Mouse (Mus musculus): ENCODE data around the gene Tbc1d9b. TPM values are rescaled to one million over a fixed set of nuclear protein-coding genes. Genes with fewer than 3 reads are reported as not detected.
"Not testable (repeated sequence)": the region's sequence is repeated elsewhere in the genome, so short reads cannot be mapped to it uniquely, and the experiment has no call there.

Gene Tbc1d9b
- polyA plus RNA-seq, 1 experiment from 2014 or later = 42.5 TPM

DNA sequence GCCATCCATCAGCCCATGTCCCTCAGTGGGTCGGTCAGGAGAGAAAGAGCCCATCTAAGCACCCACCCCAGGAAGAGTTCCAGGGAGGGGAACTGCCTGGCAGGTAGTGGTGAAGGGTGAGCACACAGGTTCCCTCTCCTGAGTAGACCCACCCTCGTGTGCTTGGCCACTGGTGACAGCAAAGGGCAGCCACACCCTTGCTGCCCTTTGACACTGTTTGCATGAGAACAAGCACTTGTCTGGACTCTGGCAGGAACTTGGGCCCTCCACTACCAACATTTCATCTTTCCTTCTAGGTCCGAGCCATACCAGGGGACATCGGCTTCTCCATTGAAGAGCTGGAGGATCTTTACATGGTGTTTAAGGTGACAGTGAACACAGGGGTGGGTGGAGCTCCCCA, 28.2 kb downstream of the Tbc1d9b start:
- Histone ChIP-seq H3K9me3 (no peaks in the 10 kb centered on the region), H3K4me2 (no peak overlapping the region), H3K9ac (no peak overlapping the region), H3K27ac (replicated peaks) (no peak overlapping the region), H3K4me1 (replicated peaks) (no peaks in the 10 kb centered on the region), H3K4me3 (no peak overlapping the region), H3K36me3 (peaks cover 84% of the 10 kb centered on the region), H3K27me3 (no peaks in the 10 kb centered on the region)
- ATAC-seq (ENCODE audit: low FRiP score, low read depth) = no peak
- WGBS = 88% methylated on average over 4 of the region's 4 CpGs

DNA sequence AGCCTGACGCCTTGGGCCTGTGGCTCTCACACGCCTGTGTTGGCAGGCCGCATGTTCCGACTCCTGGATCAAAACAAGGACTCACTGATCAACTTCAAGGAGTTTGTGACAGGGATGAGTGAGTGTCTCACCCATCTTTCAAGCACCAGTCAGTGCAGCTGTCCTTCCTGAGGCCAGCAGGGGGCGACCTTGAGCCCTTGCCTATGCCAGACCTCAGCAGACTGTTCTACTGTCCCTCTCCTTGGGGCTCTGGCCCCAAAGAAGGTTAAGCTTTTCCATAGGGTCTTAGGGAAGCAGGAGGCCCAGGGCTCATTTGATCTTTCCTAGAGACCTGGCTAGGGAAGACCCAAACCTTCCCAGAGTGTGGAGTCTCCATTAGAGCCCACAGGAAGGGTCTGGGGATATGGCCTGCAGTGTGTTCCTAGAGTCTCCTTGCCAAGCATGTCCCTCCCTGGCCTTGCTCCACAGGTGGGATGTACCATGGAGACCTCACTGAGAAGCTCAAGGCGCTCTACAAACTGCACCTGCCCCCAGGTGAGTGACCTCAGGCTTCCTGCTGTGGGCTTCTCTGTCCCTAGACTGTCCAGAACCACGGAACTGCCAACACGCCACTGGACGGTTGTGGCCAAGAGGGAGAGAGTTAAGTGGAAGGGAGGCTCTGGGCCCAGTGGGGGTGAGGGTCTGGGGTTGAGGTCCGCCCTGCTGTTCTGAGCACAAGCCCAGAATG, 30.5 kb downstream of the Tbc1d9b start:
- ATAC-seq (ENCODE audit: low FRiP score, low read depth) = no peak
- peaks cover 78% of the 10 kb centered on the region for H3K36me3 ChIP-seq

DNA sequence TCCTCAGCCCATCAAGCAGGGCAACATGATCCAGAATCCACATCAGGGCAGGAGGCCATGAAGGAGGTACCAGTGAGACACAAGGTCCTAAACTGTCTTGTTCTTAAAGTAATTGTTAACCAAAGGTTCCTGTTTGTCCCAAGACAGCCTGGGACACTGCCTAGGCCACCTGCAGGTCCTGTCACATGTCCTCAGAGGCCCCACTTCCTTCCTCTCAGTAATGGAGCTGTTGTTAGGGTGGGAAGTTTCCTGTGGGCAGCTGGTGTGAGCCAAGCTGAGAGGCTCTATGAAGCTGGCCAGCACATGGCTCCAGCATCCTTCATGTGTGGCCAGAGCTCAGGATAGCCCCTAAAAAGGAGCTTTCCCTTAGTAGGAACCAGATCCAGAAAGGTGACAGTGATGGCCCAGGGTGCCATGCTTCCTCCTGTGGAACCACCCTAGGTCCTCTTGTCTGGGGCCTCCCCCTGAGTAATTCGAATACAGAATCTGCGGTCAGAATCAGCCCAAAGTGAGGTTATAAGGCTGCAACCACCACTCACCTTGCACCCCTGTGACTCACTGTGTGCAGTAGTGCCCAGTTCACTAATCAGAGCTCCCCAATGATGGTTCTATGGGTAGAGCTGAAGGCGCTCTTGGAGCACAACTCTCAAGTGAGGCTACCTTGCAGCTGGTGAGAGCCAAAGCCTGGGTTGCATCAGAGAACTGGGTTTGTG, 31.3 kb downstream of the Tbc1d9b start:
- Histone ChIP-seq H3K4me1 (replicated peaks) (no peaks in the 10 kb centered on the region), H3K4me2 (no peak overlapping the region), H3K4me3 (no peak overlapping the region), H3K36me3 (peaks cover 74% of the 10 kb centered on the region), H3K27me3 (no peaks in the 10 kb centered on the region), H3K9me3 (no peaks in the 10 kb centered on the region), H3K27ac (replicated peaks) (no peak overlapping the region), H3K9ac (no peak overlapping the region)
- no peak for ATAC-seq (ENCODE audit: low FRiP score, low read depth)
- over 99% methylated on average over 3 of the region's 3 CpGs for WGBS

More for the DNA sequence above, 30.5 kb downstream of the Tbc1d9b start:
- Histone ChIP-seq H3K4me1 (replicated peaks) (no peaks in the 10 kb centered on the region), H3K9me3 (no peaks in the 10 kb centered on the region), H3K27ac (replicated peaks) (no peak overlapping the region), H3K4me3 (no peak overlapping the region), H3K4me2 (no peak overlapping the region), H3K27me3 (no peaks in the 10 kb centered on the region), H3K9ac (no peak overlapping the region)
- 59% methylated on average over 10 of the region's 10 CpGs for WGBS

DNA sequence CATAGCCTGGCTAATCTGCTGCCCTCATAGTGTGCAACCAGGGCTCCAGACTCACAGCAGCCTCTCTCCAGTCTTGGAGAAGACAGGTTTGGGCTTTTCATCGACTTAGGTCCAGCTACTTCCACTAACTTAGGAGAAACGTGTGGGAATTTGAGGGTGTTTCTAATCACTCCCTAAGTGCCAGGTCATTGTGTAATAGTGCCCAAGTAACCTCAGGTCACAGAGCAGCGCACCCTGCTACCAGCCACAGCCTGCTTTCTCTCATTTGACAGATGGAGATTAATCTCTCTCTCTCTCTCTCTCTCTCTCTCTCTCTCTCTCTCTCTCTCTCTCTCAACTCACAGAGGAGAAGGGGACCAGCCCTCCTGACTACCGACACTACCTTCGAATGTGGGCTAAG, 37.2 kb downstream of the Tbc1d9b start:
- Histone ChIP-seq H3K9ac (no peak overlapping the region), H3K27ac (replicated peaks) (no peak overlapping the region), H3K4me2 (no peak overlapping the region), H3K4me1 (replicated peaks) (no peaks in the 10 kb centered on the region), H3K27me3 (no peaks in the 10 kb centered on the region), H3K36me3 (peaks cover 62% of the 10 kb centered on the region), H3K9me3 (no peaks in the 10 kb centered on the region), H3K4me3 (no peak overlapping the region)
- ATAC-seq (ENCODE audit: low FRiP score, low read depth) = no peak
- 81% methylated on average over 5 of the region's 5 CpGs for WGBS

DNA sequence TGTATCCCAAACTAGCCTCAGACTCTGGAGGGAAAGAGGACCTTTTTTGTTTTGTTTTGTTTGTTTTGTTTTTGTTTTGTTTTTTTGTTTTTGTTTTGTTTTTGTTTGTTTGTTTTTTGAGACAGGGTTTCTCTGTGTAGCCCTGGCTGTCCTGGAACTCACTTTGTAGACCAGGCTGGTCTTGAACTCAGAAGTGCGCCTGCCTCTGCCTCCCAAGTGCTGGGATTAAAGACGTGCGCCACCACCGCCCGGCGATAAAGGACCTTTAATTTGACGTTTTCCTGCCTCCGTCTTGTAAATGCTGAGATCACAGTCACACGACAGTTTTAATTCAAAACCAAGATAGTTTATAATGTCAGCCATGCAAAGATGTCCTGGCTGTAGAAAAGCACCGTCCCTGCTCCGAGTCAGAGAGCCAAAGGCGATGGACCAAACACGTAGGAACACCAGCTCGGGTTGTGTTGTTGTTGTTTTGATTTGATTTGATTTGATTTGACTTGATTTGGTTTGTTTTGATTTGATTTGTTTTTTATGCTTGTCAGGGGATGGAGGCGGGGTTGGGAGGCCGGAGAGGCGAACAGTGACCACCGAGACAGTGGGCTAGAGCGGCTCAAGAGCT, 43.0 kb downstream of the Tbc1d9b start, which contains the start of gene Mrnip:
Gene Mrnip, plus strand, starts transcription at position 334 of the 619 bp plus-strand sequence.
- 4% methylated on average over 19 of the region's 19 CpGs for WGBS
- Histone ChIP-seq H3K4me1 (replicated peaks) (peaks cover 15% of the 10 kb centered on the region), H3K27ac (replicated peaks) (peak within 1 kb of the TSS; percentile 94), H3K4me2 (peak within 1 kb of the TSS; percentile 84), H3K36me3 (peaks cover 28% of the 10 kb centered on the region), H3K9ac (peak within 1 kb of the TSS; percentile 67), H3K4me3 (peak within 1 kb of the TSS; percentile 61)
- H3K27me3 ChIP-seq, H3K9me3 ChIP-seq: not testable (repeated sequence)
- ATAC-seq (ENCODE audit: low FRiP score, low read depth) = peak; percentile 73

DNA sequence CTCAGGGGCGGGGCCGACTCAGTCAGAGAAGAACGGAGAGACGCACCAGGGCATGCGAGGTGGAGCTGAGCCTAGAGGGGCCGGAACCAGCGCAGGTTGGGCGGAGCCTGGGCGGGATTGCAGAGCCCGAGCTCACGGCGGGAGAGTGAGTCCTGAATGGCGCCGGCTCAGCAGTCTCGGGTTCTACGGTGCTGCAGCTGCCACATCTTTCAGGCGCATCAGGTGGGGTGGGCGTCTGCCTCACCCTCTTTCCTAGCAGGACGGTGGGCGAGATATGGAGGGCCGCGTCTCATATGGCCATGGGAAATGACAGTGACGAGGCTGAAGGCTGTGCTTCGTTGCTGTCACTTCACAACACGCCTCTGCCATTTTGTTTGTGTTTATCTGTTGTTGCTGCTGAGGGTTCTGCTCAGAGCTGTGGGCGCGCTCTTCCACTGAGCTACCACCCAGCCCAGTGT, 43.6 kb downstream of the Tbc1d9b start:
- no peaks in the 10 kb centered on the region for H3K27me3 ChIP-seq
- peak overlapping the region; percentile 61 for H3K4me3 ChIP-seq
- H3K4me2 ChIP-seq = peak overlapping the region; percentile 84
- 0% methylated on average over 27 of the region's 27 CpGs for WGBS
- H3K9me3 ChIP-seq = no peaks in the 10 kb centered on the region
- H3K27ac ChIP-seq (replicated peaks) = peak overlapping the region; percentile 94
- H3K36me3 ChIP-seq = peaks cover 26% of the 10 kb centered on the region
- H3K9ac ChIP-seq = peak overlapping the region; percentile 67
- peaks cover 15% of the 10 kb centered on the region for H3K4me1 ChIP-seq (replicated peaks)
- peak; percentile 98 for ATAC-seq (ENCODE audit: low FRiP score, low read depth)

DNA sequence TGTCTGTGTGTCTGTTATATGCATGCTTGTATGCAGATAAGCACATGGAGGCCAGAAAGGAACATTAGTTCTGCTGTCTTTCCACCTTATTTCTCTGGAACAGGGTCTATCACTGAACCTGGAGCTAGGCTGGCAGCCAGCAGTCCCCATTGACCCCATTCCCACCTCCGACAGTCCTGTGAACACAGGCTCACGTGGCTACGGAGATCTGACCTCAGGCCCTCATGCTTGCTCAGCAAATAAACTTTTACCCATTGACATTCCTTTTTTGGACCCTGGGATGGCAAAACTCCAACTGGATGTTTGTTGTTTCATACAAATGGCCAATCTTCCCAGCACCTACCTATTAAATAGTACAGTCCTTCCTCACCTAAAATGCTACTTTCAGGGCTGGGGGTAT, 45.2 kb downstream of the Tbc1d9b start:
- Histone ChIP-seq H3K27me3 (no peaks in the 10 kb centered on the region), H3K9me3 (no peaks in the 10 kb centered on the region), H3K4me2 (no peak overlapping the region), H3K4me3 (no peak overlapping the region), H3K27ac (replicated peaks) (no peak overlapping the region), H3K36me3 (peaks cover 21% of the 10 kb centered on the region), H3K4me1 (replicated peaks) (peaks cover 15% of the 10 kb centered on the region), H3K9ac (no peak overlapping the region)
- ATAC-seq (ENCODE audit: low FRiP score, low read depth) = no peak
- 83% methylated on average over 3 of the region's 3 CpGs for WGBS

DNA sequence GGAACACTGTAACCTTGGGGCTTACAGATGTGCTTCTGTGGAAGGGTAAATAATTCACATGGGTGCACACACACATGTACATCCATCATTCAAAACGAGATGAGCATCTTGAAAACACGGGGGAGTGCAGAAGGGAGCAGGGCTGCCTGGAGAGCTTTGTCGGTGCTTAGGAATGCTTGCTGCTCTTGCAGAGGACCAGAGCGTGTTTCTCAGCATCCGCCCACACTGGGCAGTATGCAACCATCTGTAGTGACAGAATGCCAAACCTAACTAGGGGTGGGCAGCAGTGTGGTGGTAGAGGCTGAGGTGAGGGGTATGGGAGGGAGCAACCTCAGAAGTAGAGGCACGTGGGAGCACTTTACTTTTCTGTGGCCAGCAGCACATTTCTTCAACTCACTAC, 45.9 kb downstream of the Tbc1d9b start:
- no peak overlapping the region for H3K9ac ChIP-seq
- H3K27me3 ChIP-seq = no peaks in the 10 kb centered on the region
- no peak overlapping the region for H3K27ac ChIP-seq (replicated peaks)
- ATAC-seq (ENCODE audit: low FRiP score, low read depth) = no peak
- 82% methylated on average over 6 of the region's 6 CpGs for WGBS
- H3K4me1 ChIP-seq (replicated peaks) = peaks cover 15% of the 10 kb centered on the region
- no peak overlapping the region for H3K4me2 ChIP-seq
- peaks cover 15% of the 10 kb centered on the region for H3K36me3 ChIP-seq
- H3K9me3 ChIP-seq = no peaks in the 10 kb centered on the region
- H3K4me3 ChIP-seq = no peak overlapping the region

DNA sequence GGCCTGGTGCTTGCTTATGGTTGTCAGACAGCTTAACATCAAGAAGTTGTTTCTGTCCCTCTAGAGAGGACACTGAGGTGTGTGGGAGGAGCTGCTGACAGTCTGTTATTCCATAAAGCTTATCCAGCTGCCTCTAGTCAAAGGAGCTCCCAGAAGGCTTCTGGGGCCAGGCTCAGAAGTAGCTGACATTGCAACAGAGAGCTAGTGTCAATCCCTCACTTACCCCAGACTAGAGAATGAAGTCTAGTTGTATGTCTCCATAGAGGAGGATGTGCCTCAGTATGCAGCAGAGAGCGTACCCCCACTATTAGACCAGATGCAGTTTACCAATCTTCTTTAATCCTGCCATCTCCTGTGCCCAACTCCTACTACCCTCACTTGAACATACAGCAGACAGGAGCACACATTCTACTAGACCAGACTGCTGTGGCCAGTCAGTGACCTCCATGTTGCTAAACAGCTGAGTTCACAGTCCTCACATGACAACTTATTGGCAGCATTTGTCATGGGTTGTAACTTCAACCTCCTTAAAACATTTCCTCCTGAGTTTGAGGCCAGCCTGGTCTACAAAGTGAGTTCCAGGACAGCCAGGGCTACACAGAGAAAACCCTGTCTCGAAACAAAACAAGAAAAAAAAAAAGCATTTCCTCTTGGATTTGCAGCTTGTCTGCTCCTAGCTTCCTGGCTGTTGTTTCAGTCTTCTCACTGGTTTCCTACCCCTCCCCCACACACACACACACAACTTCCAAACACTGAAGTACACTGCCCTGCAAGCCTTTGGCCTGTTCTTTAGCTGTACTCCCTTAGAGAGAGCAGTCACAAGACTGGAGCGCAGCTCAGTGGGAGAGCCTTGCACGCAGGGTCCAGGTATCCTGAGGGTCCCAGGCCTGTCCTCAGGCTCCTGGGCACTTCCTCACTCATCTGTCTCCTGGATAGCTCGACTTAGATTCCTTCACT, 47.6 kb downstream of the Tbc1d9b start:
- no peak for ATAC-seq (ENCODE audit: low FRiP score, low read depth)
- Histone ChIP-seq H3K9ac (no peak overlapping the region), H3K27me3 (no peaks in the 10 kb centered on the region), H3K4me1 (replicated peaks) (peaks cover 15% of the 10 kb centered on the region), H3K4me2 (no peak overlapping the region), H3K4me3 (no peak overlapping the region), H3K36me3 (peaks cover 14% of the 10 kb centered on the region; the same call in 1 of the 2 replicates), H3K9me3 (no peaks in the 10 kb centered on the region), H3K27ac (replicated peaks) (no peak overlapping the region)
- 88% methylated on average over 5 of the region's 5 CpGs for WGBS

DNA sequence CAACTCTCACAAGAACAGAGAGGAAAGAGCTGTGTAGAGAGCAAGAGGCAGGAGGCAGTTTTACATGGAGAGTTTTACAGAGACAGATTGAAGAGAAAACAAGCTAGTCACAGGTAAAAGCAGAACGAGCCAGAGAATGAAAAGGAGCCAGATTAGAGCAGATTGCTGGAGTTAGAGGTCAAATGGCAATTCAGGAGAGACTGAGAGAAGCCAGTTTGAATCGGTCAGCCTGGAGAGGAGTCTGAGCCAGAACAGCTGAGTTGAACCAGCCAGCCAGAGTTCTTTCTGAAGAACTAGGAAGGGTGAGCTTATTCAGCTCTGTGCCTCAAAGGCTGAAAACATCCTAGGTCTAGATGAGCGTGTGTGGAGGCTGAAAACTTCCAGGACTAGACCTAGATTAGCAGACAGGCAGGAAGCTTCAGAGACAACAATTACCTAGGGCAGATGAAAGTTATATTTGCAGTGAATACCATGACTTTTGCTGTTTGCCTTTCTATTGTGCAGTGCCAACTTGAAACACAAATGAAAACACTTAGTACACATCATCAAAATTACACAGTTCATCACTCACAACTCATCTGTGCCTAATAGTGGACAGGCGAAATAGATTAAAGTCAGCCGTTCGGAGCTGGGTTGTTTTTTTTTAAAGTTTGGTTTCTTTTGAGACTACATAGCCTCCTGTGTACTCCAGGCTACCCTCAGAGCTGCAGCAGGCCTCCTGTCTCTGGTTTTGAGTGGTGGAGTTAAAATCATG, 49.5 kb downstream of the Tbc1d9b start:
- no peaks in the 10 kb centered on the region for H3K27me3 ChIP-seq
- no peak overlapping the region for H3K27ac ChIP-seq (replicated peaks)
- 83% methylated on average over 6 of the region's 6 CpGs for WGBS
- H3K4me1 ChIP-seq (replicated peaks) = peaks cover 9% of the 10 kb centered on the region
- no peak overlapping the region for H3K4me2 ChIP-seq
- no peak overlapping the region for H3K4me3 ChIP-seq
- H3K9me3 ChIP-seq = no peaks in the 10 kb centered on the region
- H3K36me3 ChIP-seq = peaks cover 21% of the 10 kb centered on the region
- no peak for ATAC-seq (ENCODE audit: low FRiP score, low read depth)
- H3K9ac ChIP-seq = no peak overlapping the region

DNA sequence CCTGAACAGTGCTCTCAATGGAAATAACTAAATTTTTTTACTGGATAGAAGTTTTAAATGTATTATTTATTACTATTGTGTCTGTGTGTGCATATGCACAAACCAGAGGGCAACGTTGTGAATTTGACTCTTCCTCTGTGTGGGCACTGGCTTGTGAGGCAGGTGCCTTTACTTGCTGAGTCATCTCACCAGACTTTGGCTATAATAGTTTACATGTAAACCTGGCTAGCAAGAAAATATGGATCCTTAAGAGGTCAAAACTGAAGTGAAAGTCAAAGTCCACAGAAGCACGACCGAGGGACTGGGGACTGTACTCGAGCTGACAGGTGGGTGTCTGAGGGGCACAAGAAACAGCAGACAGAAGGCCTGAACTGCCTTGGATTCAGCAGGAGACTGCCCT, 51.5 kb downstream of the Tbc1d9b start:
- no peaks in the 10 kb centered on the region for H3K27me3 ChIP-seq
- no peak overlapping the region for H3K4me2 ChIP-seq
- H3K4me3 ChIP-seq = no peak overlapping the region
- no peak overlapping the region for H3K9ac ChIP-seq
- 89% methylated on average over 4 of the region's 4 CpGs for WGBS
- no peaks in the 10 kb centered on the region for H3K4me1 ChIP-seq (replicated peaks)
- no peaks in the 10 kb centered on the region for H3K9me3 ChIP-seq
- no peak for ATAC-seq (ENCODE audit: low FRiP score, low read depth)
- peaks cover 25% of the 10 kb centered on the region for H3K36me3 ChIP-seq
- no peak overlapping the region for H3K27ac ChIP-seq (replicated peaks)

Measured in hindbrain, embryonic 15.5 days (tissue).